In the genomic region with DNA sequence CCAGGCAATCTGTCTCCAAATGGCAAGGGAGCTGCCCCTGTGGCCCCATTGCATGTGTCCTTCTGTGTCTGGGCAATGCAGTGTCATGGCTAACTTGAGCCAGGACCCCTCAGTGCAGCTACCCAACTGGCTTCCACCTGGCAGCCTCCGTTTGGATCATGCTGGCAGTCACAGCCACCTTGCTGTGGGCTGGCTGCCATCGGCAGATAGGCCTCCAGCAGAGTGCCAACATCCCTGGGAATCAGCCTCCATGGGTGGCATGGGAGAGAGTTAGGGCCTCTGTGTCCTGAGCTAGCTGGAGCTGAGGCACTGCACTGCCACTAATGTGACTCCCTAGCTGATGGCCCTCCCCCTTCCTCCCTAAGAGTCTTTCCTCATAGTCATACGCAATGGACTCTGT, we compare ENCODE assay signal across 21 mouse cellular contexts.
A peak's percentile ranks its signal among the peaks of the same experiment; 100 is the strongest.
DNase-seq lines count a peak whose midpoint lies in the region; ATAC-seq and TF ChIP-seq lines count a peak whose summit lies in the region.
"Had no signal": no experiment of that assay in that cellular context is flagged by ENCODE, and none has a peak within 500 bp of the region (broad histone marks: within the 10 kb centered on the region; RNA-seq: fewer than 3 reads in every experiment).

No protein-coding gene starts in this region.

- ATAC-seq in G1E (ENCODE audit: extremely low read depth, insufficient number of reproducible peaks, low FRiP score, poor library complexity, severe bottlenecking) = no peak
- no peak for ATAC-seq in heart, embryonic 12.5 days (ENCODE audit: insufficient number of reproducible peaks, low FRiP score)
- ATAC-seq: forebrain, embryonic 15.5 days; intestine, postnatal 0 days; Patski had no signal

- peak; percentile 34 to 59 for DNase-seq in cerebellum, adult 18-20 months
- no peak for DNase-seq in cerebellum, adult 8-10 months
- DNase-seq in G1E (ENCODE audit: low spot score) = no peak
- peak; percentile 65 to 66 for DNase-seq in cerebellum, adult 2 months
- DNase-seq in cerebellum, postnatal 25 days = peak; percentile 58 to 67
- DNase-seq in spleen, postnatal 36 days (ENCODE audit: low spot score in 2 of 2) = no peak
- DNase-seq in embryo, embryonic 9.5 days (ENCODE audit: extremely low spot score) = no peak
- DNase-seq: adrenal gland, postnatal 10 days; adrenal gland, postnatal 36 days; gastrocnemius, postnatal 25 days; heart, adult 18-20 months; kidney, adult 2 months had no signal

- WGBS in cerebellum, adult 2 months = 39% methylated on average over 3 of the region's 3 CpGs
- 80% methylated on average over 3 of the region's 3 CpGs for WGBS in heart, embryonic 12.5 days

- no peak overlapping the region for H3K27ac ChIP-seq in cerebellum, adult 2 months (ENCODE audit: insufficient read depth, low read length)
- H3K27ac ChIP-seq in heart, embryonic 12.5 days (ENCODE audit: poor library complexity, severe bottlenecking) = no peak overlapping the region
- H3K27ac ChIP-seq: embryonic facial prominence, embryonic 12.5 days; embryonic facial prominence, embryonic 15.5 days; forebrain, embryonic 15.5 days; heart, embryonic 10.5 days; hindbrain, embryonic 12.5 days; hindbrain, embryonic 15.5 days had no signal

- no peak overlapping the region for H3K4me2 ChIP-seq in heart, embryonic 12.5 days
- H3K4me2 ChIP-seq: embryonic facial prominence, embryonic 12.5 days; embryonic facial prominence, embryonic 15.5 days; forebrain, embryonic 15.5 days; hindbrain, embryonic 12.5 days; hindbrain, embryonic 15.5 days had no signal

- H3K9me3 ChIP-seq in G1E (replicated peaks) = peaks cover 71% of the 10 kb centered on the region
- H3K9me3 ChIP-seq in heart, embryonic 12.5 days (replicated peaks) = peaks cover 14% of the 10 kb centered on the region
- H3K9me3 ChIP-seq: embryonic facial prominence, embryonic 12.5 days; embryonic facial prominence, embryonic 15.5 days; forebrain, embryonic 15.5 days; heart, embryonic 10.5 days; hindbrain, embryonic 15.5 days had no signal

- H3K4me3 ChIP-seq in G1E (ENCODE audit: low read depth, low read length) = peak overlapping the region; percentile 23; the same call in 1 of the 2 replicates
- H3K4me3 ChIP-seq in cerebellum, adult 2 months (replicated peaks; ENCODE audit: insufficient read depth, low read depth, low read length) = no peak overlapping the region
- no peak overlapping the region for H3K4me3 ChIP-seq in heart, embryonic 12.5 days
- H3K4me3 ChIP-seq: embryonic facial prominence, embryonic 12.5 days; embryonic facial prominence, embryonic 15.5 days; forebrain, embryonic 15.5 days; heart, embryonic 10.5 days; hindbrain, embryonic 12.5 days; hindbrain, embryonic 15.5 days had no signal

- no peaks in the 10 kb centered on the region for H3K27me3 ChIP-seq in G1E (ENCODE audit: insufficient read depth, low read length)
- no peaks in the 10 kb centered on the region for H3K27me3 ChIP-seq in cerebellum, adult 2 months (ENCODE audit: control insufficient read depth, insufficient read depth, low read length)
- no peaks in the 10 kb centered on the region for H3K27me3 ChIP-seq in heart, embryonic 12.5 days (replicated peaks)
- H3K27me3 ChIP-seq: embryonic facial prominence, embryonic 15.5 days; forebrain, embryonic 15.5 days; hindbrain, embryonic 12.5 days; hindbrain, embryonic 15.5 days had no signal

- no peak for TF ChIP-seq CTCF in G1E (IDR thresholded peaks at IDR 0.05; ENCODE audit: low read depth, low read length)
- no peak for TF ChIP-seq CTCF in cerebellum, adult 2 months (IDR thresholded peaks at IDR 0.05; ENCODE audit: borderline replicate concordance, insufficient read depth, low read depth, low read length)

- H3K4me1 ChIP-seq in G1E (ENCODE audit: insufficient read depth, low read depth, low read length) = no peaks in the 10 kb centered on the region
- H3K4me1 ChIP-seq in cerebellum, adult 2 months (ENCODE audit: control insufficient read depth, insufficient read depth, low read length) = peaks cover 12% of the 10 kb centered on the region
- no peaks in the 10 kb centered on the region for H3K4me1 ChIP-seq in heart, embryonic 12.5 days (replicated peaks)
- H3K4me1 ChIP-seq: embryonic facial prominence, embryonic 12.5 days; embryonic facial prominence, embryonic 15.5 days; forebrain, embryonic 15.5 days; heart, embryonic 10.5 days; hindbrain, embryonic 12.5 days; hindbrain, embryonic 15.5 days had no signal

- H3K9ac ChIP-seq in heart, embryonic 12.5 days = no peak overlapping the region
- H3K9ac ChIP-seq: embryonic facial prominence, embryonic 12.5 days; embryonic facial prominence, embryonic 15.5 days; forebrain, embryonic 15.5 days; hindbrain, embryonic 12.5 days; hindbrain, embryonic 15.5 days had no signal

- no peak for TF ChIP-seq POLR2A in cerebellum, adult 2 months (IDR thresholded peaks at IDR 0.05; ENCODE audit: borderline replicate concordance, insufficient read depth, low read length)

- no peaks in the 10 kb centered on the region for H3K36me3 ChIP-seq in G1E (replicated peaks)
- H3K36me3 ChIP-seq in heart, embryonic 12.5 days = no peaks in the 10 kb centered on the region
- H3K36me3 ChIP-seq: embryonic facial prominence, embryonic 12.5 days; embryonic facial prominence, embryonic 15.5 days; forebrain, embryonic 15.5 days; heart, embryonic 10.5 days; hindbrain, embryonic 12.5 days; hindbrain, embryonic 15.5 days had no signal

Comparison
In these comparisons a context has a peak if more than half of its experiments do, and no peak if none do; other contexts are left out.
1. DNase-seq: peak in cerebellum, adult 18-20 months (2 of 2), cerebellum, adult 2 months (2 of 2) and cerebellum, postnatal 25 days (2 of 2); none in cerebellum, adult 8-10 months (single experiment), G1E (single experiment), spleen, postnatal 36 days (0 of 2) and embryo, embryonic 9.5 days (single experiment).